Mouse (Mus musculus): ENCODE measurements around the gene Selplg. TPM values are rescaled to one million over a fixed set of nuclear protein-coding genes. Genes with fewer than 3 reads are reported as not detected.

The Selplg gene
- polyA plus RNA-seq, 1 experiment, result not detected

DNA sequence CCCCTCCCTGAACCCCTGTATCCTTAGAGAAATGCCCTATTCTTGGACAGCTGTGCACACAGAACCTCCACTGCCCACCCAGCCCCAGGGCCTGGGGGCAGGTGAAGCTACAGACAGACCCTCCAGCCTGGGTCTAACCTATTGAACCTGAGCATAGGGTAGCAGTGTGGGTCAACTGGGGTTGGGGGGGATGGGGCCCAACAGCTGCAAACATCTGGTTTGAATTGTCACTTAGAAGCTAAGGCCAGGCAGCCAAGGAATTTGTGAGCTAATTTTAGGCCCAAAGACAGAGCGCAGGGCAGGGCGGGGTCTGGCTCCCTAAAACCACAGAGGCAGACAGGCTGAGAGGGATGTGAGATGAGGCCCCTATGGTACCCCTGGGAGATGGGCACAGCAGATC is 24.3 kb downstream of the Selplg start:
- no peak for TF ChIP-seq TCF12 (IDR thresholded peaks at IDR 0.05; ENCODE audit: insufficient read depth, poor library complexity, severe bottlenecking)
- TF ChIP-seq SRF (IDR thresholded peaks at IDR 0.05; ENCODE audit: control insufficient read depth, insufficient read length, low read depth), result no peak
- no peak for TF ChIP-seq MAX (IDR thresholded peaks at IDR 0.05; ENCODE audit: low read depth)
- TF ChIP-seq MYOG (IDR thresholded peaks at IDR 0.05; ENCODE audit: control insufficient read depth in 1 of 3, insufficient read depth in 1 of 3, insufficient read length in 2 of 3, low read depth in 2 of 3), result no peak
- peak in 2 of 3 experiments; percentile 61 to 76 for TF ChIP-seq MYOD1 (IDR thresholded peaks at IDR 0.05; ENCODE audit: control insufficient read depth in 1 of 3, insufficient read length in 2 of 3, low read depth in 2 of 3)
- Histone ChIP-seq H3K4me2 (ENCODE audit: low read depth) (no peak overlapping the region), H3ac (ENCODE audit: control insufficient read depth, insufficient read length) (no peak overlapping the region), H3K27me3 (ENCODE audit: control insufficient read depth, insufficient read depth, insufficient read length) (no peaks in the 10 kb centered on the region), H3K79me2 (ENCODE audit: control insufficient read depth, insufficient read depth) (no peaks in the 10 kb centered on the region), H3K36me3 (ENCODE audit: control insufficient read depth, insufficient read depth) (no peaks in the 10 kb centered on the region), H3K4me3 (no peak overlapping the region)

GRCm38 (mm10) chr5:113807712-113808111 is 24.7 kb downstream of the Selplg start:
- H3K27me3 ChIP-seq (ENCODE audit: control insufficient read depth, insufficient read depth, insufficient read length), result no peaks in the 10 kb centered on the region
- H3K4me2 ChIP-seq (ENCODE audit: low read depth), result no peak overlapping the region
- TF ChIP-seq MYOD1 (IDR thresholded peaks at IDR 0.05; ENCODE audit: control insufficient read depth in 1 of 3, insufficient read length in 2 of 3, low read depth in 2 of 3) (no peak), REST (IDR thresholded peaks at IDR 0.05; ENCODE audit: insufficient read depth, insufficient read length) (no peak), E2F4 (IDR thresholded peaks at IDR 0.05; ENCODE audit: insufficient read depth) (no peak), TCF3 (IDR thresholded peaks at IDR 0.05; ENCODE audit: insufficient read length, low read depth) (no peak), MYOG (IDR thresholded peaks at IDR 0.05; ENCODE audit: control insufficient read depth in 1 of 3, insufficient read depth in 1 of 3, insufficient read length in 2 of 3, low read depth in 2 of 3) (no peak), SRF (IDR thresholded peaks at IDR 0.05; ENCODE audit: control insufficient read depth, insufficient read length, low read depth) (no peak), TCF12 (IDR thresholded peaks at IDR 0.05; ENCODE audit: insufficient read depth, poor library complexity, severe bottlenecking) (no peak), MAX (IDR thresholded peaks at IDR 0.05; ENCODE audit: low read depth) (no peak), POLR2AphosphoS2 (IDR thresholded peaks at IDR 0.05; ENCODE audit: insufficient read length, low read depth) (no peak), USF1 (IDR thresholded peaks at IDR 0.05; ENCODE audit: low read depth) (no peak), CEBPB (IDR thresholded peaks at IDR 0.05; ENCODE audit: insufficient read depth, poor library complexity, severe bottlenecking) (no peak), POLR2A (IDR thresholded peaks at IDR 0.05; ENCODE audit: insufficient read length, low read depth) (no peak)

GRCm38 (mm10) chr5:113806414-113806813 is 26.0 kb downstream of the Selplg start:
- no peak overlapping the region for H3ac ChIP-seq (ENCODE audit: control insufficient read depth, insufficient read length)
- TF ChIP-seq MYOD1 (IDR thresholded peaks at IDR 0.05; ENCODE audit: control insufficient read depth in 1 of 3, insufficient read length in 2 of 3, low read depth in 2 of 3) (peak in 1 of 3 experiments; percentile 9), MAX (IDR thresholded peaks at IDR 0.05; ENCODE audit: low read depth) (no peak), REST (IDR thresholded peaks at IDR 0.05; ENCODE audit: insufficient read depth, insufficient read length) (no peak)
- H3K4me3 ChIP-seq, result no peak overlapping the region
- H3K79me2 ChIP-seq (ENCODE audit: control insufficient read depth, insufficient read depth), result no peaks in the 10 kb centered on the region
- no peaks in the 10 kb centered on the region for H3K27me3 ChIP-seq (ENCODE audit: control insufficient read depth, insufficient read depth, insufficient read length)
- peak overlapping the region; percentile 42 for H3K4me2 ChIP-seq (ENCODE audit: low read depth)
- no peaks in the 10 kb centered on the region for H3K36me3 ChIP-seq (ENCODE audit: control insufficient read depth, insufficient read depth)

More at GRCm38 (mm10) chr5:113807712-113808111, 24.7 kb downstream of the Selplg start:
- H3K79me2 ChIP-seq (ENCODE audit: control insufficient read depth, insufficient read depth), result no peaks in the 10 kb centered on the region
- H3K36me3 ChIP-seq (ENCODE audit: control insufficient read depth, insufficient read depth), result no peaks in the 10 kb centered on the region
- H3K4me3 ChIP-seq, result no peak overlapping the region
- no peak overlapping the region for H3ac ChIP-seq (ENCODE audit: control insufficient read depth, insufficient read length)

GRCm38 (mm10) chr5:113805301-113805700 is 27.1 kb downstream of the Selplg start:
- H3ac ChIP-seq (ENCODE audit: control insufficient read depth, insufficient read length), result no peak overlapping the region
- H3K4me2 ChIP-seq (ENCODE audit: low read depth), result no peak overlapping the region
- H3K36me3 ChIP-seq (ENCODE audit: control insufficient read depth, insufficient read depth), result no peaks in the 10 kb centered on the region
- TF ChIP-seq POLR2A (IDR thresholded peaks at IDR 0.05; ENCODE audit: insufficient read length, low read depth) (no peak), MYOD1 (IDR thresholded peaks at IDR 0.05; ENCODE audit: control insufficient read depth in 1 of 3, insufficient read length in 2 of 3, low read depth in 2 of 3) (no peak), E2F4 (IDR thresholded peaks at IDR 0.05; ENCODE audit: insufficient read depth) (no peak), MAX (IDR thresholded peaks at IDR 0.05; ENCODE audit: low read depth) (no peak), REST (IDR thresholded peaks at IDR 0.05; ENCODE audit: insufficient read depth, insufficient read length) (no peak), TCF3 (IDR thresholded peaks at IDR 0.05; ENCODE audit: insufficient read length, low read depth) (no peak), USF1 (IDR thresholded peaks at IDR 0.05; ENCODE audit: low read depth) (no peak), MYOG (IDR thresholded peaks at IDR 0.05; ENCODE audit: control insufficient read depth in 1 of 3, insufficient read depth in 1 of 3, insufficient read length in 2 of 3, low read depth in 2 of 3) (no peak), POLR2AphosphoS2 (IDR thresholded peaks at IDR 0.05; ENCODE audit: insufficient read length, low read depth) (no peak), CEBPB (IDR thresholded peaks at IDR 0.05; ENCODE audit: insufficient read depth, poor library complexity, severe bottlenecking) (no peak)
- H3K27me3 ChIP-seq (ENCODE audit: control insufficient read depth, insufficient read depth, insufficient read length), result no peaks in the 10 kb centered on the region
- no peak overlapping the region for H3K4me3 ChIP-seq
- H3K79me2 ChIP-seq (ENCODE audit: control insufficient read depth, insufficient read depth), result no peaks in the 10 kb centered on the region

DNA sequence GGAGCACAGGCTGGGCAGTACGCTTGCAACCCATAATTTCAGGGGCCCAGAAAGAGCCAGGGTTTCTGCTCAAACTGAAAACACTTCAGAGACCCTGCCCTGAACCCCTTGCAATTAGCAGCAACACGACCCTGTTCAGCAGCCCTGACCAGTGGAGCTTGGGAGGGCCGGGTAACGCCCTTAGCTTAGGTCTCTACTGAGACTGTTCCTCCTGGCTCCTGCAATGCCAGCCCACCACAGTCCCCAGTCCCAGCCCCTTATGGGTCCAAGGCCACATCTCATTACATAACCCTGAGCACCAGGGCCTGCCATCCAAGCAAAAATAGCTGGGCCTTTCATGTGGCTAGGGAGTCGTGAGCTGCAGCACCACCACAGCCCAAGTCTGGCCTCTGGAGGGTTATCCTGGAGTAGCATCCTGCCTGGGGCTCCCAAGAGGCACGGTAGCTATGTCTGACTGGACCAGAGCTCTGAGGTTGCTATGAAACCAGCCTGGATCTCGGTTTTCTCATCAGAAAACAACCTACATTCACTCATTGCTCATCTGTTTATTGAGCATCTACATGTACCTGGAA is 28.0 kb downstream of the Selplg start:
- Histone ChIP-seq H3K27me3 (ENCODE audit: control insufficient read depth, insufficient read depth, insufficient read length) (no peaks in the 10 kb centered on the region), H3K4me2 (ENCODE audit: low read depth) (peak overlapping the region; percentile 20), H3K79me2 (ENCODE audit: control insufficient read depth, insufficient read depth) (no peaks in the 10 kb centered on the region), H3K36me3 (ENCODE audit: control insufficient read depth, insufficient read depth) (no peaks in the 10 kb centered on the region), H3ac (ENCODE audit: control insufficient read depth, insufficient read length) (no peak overlapping the region), H3K4me3 (no peak overlapping the region)
- no peak for TF ChIP-seq SRF (IDR thresholded peaks at IDR 0.05; ENCODE audit: control insufficient read depth, insufficient read length, low read depth)
- no peak for TF ChIP-seq USF1 (IDR thresholded peaks at IDR 0.05; ENCODE audit: low read depth)
- no peak for TF ChIP-seq MYOD1 (IDR thresholded peaks at IDR 0.05; ENCODE audit: control insufficient read depth in 1 of 3, insufficient read length in 2 of 3, low read depth in 2 of 3)
- TF ChIP-seq TCF3 (IDR thresholded peaks at IDR 0.05; ENCODE audit: insufficient read length, low read depth), result no peak
- no peak for TF ChIP-seq MAX (IDR thresholded peaks at IDR 0.05; ENCODE audit: low read depth)
- TF ChIP-seq REST (IDR thresholded peaks at IDR 0.05; ENCODE audit: insufficient read depth, insufficient read length), result no peak
- no peak for TF ChIP-seq POLR2A (IDR thresholded peaks at IDR 0.05; ENCODE audit: insufficient read length, low read depth)
- no peak for TF ChIP-seq E2F4 (IDR thresholded peaks at IDR 0.05; ENCODE audit: insufficient read depth)
- no peak for TF ChIP-seq TCF12 (IDR thresholded peaks at IDR 0.05; ENCODE audit: insufficient read depth, poor library complexity, severe bottlenecking)
- no peak for TF ChIP-seq POLR2AphosphoS2 (IDR thresholded peaks at IDR 0.05; ENCODE audit: insufficient read length, low read depth)
- no peak for TF ChIP-seq CEBPB (IDR thresholded peaks at IDR 0.05; ENCODE audit: insufficient read depth, poor library complexity, severe bottlenecking)

Measured in myocyte (in vitro differentiated cells).